Mouse (Mus musculus) hematopoietic stem cell, adult 5-6 weeks (primary cell): ENCODE results near the gene Gale. TPM values are rescaled to one million over a fixed set of nuclear protein-coding genes. Genes with fewer than 3 reads are reported as not detected.

Experiments used
- ATAC-seq, 2 experiments: fragments of 125-278 bp in 1 of 2; replicated peaks in 1 of 2; 2 replicates each; pipeline ENCODE4 v1.8.0; 2016 to 2017; ENCODE audit warnings: inconsistent platforms in 2 of 2, mild to moderate bottlenecking in 2 of 2, moderate number of reproducible peaks in 2 of 2, low read depth in 1 of 2, moderate TSS enrichment in 1 of 2; ENCODE audit not compliant: low FRiP score in 2 of 2, poor library complexity in 2 of 2, severe bottlenecking in 2 of 2, insufficient read depth in 1 of 2, low TSS enrichment in 1 of 2
- total RNA-seq: library from RNA; stranded (forward); fragments of 172-1452, 232-1000 nt; gene quantifications from 2 replicates; pipeline ENCODE4 v1.2.3, GENCODE M21; 2017

Gene Gale
- total RNA-seq = 2.3 and 4.4 TPM in 2 replicates

DNA sequence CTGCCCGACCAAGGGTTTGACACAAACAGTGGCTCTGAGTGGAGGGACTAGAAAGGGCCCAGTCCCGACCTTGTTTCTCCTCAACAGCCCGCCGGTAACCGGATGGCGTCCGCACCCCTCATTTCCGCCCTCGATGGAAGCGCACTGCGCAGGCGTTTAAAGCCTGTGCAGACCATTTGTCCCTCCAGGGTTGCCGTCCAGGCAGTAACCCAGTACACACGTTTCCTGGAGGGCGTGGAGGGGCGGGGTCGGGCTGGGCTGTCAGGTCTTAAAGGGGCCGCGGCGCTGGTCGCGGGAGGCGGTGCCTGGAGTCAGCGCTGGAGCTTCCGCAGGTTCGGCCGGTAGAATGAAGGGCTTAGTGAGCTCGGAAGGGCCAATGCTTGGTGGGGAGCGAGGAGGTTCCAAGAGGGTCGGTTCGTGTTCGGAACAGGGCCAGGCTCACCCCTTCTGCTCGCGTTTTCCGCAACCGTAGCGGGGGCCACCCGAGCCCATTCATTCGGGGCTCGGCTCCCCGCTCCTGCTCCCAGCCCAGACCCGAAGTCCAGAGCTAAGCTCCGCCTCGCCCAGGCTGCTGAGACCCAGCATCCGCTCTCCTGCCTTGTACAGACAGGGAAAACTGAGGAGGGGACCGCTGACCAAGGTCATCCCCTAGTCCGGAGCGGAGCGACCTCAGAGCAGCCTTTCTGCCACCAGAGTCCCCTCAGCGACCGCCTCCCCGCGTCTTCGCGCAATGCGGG, at the start of gene Gale:
Gene Gale, plus strand, starts transcription at position 271 of the 737 bp plus-strand sequence.
- peak; percentile 77 to 88 for ATAC-seq

DNA sequence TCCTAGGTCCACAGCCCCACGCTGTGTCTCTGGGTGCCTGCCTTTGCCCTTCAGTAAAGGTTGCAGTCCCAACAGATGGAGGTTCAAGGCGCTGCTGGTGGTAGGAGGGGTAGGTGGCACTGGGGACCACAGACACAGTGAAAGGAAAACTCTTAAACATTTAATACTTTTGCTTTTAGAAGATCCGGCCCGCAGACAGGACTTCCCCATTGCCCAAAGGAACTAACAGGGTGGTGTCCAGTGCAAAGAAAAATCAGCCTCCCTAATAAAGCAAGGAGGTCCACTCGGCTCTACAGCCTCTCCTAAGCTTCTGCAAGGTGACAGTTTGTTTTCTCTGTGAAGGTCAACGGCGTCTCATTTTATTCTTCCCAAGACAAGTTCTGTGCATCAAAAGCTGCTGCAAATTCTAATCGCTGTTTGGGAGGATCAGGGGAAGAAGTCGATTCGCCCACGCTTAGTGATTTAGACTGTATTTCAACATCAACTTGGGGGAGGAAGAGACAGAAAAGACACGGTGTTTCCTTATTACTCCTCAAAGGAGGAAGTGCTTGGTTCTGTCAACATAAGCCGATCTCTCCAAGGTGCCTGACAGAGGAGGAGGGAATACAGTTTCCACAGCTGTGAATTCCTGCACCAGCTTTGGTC, 44.8 kb upstream of the Gale start:
- ATAC-seq = peak; percentile 20 to 50; a peak in 1 of 4 replicates

DNA sequence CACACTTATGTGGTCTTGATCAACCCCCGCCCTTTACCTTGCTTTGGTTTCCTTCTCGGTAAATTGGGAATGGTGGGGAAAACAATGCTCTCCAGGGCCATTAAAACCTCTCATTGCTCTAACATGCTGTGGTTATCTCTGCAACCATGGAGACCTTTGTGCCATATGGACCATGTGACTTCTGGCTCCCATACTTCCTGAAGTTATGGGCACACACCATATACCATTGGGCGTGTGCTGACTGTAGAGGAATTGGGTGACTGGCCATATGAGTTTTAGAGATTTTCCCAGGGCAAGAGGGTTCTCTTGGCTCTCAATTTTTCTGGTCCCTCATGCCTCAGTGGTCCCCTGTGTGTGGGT, 44.3 kb upstream of the Gale start:
- no peak; a peak in 1 of 4 replicates for ATAC-seq

DNA sequence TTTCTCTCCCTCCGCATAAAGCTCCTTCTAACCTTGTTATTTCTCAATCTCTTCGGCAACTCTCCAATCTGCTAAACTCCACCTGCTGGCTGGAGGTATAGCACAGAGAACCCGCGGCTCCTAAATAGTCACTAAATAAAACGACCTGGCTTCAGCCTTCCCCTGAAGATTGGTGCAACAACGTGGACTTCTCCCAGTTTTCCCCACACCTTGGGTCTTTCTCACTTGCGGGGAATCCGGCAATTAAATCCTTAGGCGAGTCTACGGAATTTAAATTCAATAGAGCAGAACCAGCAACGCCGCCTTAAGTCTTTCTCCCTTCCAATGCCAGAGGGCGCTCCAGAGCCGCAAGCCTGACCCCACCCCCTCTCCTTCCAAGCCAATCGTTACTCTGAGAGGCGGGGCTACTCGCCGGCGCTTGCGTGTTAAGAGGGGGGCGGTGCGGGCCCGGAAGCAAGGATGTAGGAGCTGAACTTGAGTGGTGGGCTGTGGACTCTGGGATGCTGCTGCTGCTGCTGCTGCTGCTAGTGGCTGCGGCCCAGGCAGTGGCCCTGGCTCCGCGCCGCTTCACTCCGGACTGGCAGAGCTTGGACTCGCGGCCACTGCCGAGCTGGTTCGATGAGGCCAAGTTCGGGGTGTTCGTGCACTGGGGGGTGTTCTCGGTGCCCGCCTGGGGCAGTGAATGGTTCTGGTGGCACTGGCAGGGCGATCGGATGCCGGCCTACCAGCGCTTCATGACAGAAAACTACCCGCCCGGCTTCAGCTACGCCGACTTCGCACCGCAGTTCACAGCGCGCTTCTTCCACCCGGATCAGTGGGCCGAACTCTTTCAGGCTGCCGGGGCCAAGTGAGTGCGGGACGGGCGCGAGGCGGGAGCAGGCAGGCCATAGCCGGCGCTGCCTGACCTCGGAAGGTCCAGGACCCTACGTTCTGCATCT, 43.0 kb upstream of the Gale start, which contains the start of gene Fuca1:
Gene Fuca1, plus strand, starts transcription at position 432 of the 938 bp plus-strand sequence.
- peak; percentile 87 to 94 for ATAC-seq

DNA sequence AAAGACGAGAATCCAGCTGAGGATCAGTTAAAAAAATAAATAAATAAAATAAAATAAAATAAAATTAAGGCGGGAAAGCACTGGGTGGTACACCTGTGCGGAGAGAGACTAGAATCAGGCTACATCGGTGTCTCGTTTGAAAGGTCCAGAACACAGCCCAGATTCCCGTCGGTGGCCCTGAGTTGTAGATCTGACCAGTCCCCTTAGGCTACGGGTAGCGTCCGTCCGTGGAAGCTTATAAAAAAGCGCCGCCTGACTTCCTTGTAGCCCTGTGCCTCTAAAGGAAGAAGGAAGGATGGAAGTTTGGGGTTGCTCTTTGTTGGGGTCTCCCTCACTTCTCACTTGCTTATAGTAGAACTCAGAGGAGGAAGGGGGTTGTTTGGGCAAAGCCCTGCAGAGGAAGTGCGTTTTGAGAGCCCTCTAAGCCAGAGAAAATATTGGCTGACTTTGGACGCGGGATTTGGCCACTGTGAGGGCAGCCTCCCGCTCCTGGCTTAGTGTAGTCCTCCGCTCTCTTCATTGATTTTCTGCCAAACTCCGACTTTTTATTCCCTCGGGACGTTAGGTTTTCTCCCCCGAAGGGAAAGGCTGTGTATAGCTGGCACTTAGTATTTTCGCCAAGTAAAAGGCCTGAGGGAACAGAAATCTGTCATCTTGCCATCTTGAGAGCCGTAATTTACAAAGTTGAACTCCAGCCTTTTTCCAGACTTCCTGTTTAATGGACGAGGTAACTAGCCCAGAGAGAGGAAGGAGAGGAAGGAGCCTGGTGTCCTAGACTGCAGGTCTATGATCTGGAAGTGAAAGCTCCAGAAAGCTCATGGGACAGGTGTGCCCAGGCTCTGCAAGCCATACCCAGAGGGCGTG, 42.0 kb upstream of the Gale start:
- no peak for ATAC-seq

DNA sequence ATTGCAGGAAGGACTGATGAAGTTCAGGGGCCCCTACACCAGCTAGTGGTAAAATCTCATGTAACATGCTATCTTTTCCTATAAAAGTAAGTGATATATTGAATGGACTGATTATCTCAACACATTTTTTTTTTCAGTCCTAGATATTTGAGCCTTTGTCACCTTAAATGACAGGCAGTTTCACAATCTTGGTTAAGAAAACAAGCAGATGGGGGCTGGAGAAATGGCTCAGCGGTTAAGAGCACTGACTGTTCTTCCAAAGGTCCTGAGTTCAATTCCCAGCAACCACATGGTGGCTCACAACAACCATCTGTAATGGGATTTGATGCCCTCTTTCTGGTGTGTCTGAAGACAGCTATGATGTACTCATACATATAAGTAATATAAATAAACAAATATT, 41.3 kb upstream of the Gale start:
- no peak for ATAC-seq

DNA sequence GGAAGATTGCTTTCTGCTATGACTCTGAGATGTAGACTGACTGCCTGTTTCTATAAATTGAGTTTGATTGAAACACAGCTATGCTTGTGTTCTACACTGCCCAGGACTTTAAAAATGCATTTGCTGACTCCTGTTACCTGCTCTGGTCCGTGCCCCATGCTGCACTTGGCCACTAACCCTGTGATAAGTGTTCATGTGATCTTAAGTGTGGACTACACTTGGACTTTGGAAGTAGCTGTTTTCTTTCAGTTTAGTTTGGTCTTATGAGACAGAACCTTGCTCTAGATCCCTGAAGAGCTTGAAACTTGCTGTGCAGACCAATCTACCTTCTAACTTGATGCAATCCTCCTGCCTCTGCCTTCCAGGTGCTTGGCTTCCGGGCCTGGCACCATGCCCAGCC, 39.1 kb upstream of the Gale start:
- no peak for ATAC-seq

DNA sequence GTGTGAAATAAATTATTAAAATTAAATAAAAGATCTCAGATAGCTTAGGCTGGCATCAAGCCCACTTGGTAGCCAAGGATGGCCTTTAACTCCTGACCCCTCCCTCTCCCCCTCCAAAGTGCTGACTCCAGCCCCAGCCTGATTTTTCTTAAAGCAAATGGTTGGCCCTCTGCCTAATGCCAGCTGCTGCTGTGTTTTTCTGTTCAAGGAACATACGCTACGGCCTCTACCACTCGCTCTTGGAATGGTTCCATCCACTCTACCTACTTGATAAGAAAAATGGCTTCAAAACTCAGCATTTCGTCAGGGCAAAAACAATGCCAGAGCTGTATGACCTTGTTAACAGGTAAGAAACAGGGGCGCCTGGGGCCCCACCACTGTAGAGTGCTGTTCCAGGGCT, 38.2 kb upstream of the Gale start:
- ATAC-seq = no peak

DNA sequence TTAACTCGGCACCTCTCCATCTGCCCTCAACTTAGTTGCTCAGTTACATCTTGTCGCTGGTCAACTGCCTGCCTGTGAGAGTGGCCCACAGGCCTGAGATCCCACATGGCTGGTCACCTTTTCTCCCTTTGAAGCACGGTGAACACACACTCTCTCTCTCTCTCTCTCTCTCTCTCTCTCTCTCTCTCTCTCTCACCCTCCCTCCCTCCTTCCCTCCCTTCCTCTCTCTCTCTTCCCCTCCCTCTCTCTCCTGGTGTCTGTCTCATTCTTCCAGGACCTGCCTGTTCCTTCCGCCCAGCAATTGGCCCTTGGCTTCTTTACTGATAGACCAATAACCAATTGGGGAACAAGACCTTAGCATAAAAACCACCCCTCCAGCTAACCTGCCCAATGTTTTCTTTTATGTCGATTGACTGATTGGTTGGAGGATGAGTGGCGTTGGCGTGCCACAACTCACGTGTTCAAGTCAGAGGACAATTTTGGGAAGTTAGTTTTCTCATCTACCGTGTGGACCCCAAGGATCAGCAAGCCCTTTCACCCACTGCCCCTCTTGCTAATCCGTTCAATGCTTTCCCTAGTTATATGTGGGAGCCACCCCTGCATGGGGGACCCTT, 37.2 kb upstream of the Gale start:
- no peak for ATAC-seq

DNA sequence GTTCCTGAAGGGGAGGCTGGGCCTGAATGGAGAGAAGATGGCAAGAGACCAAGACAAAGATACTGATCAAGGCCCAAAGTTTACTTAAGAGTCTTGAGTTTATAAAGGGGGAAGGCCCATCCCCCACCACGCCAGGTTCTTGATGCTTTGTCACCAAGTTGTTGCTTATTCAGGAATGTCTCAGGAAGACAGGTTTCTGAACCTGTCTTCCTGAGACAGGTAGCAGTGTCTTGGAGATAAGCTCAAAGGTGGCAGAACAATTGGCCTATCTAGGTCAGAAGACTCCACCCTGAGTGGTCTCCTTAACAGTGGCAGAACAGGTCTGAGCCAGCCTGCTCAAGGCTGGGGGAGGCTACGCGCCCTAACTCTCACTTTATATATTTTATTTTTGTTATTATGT, 36.7 kb upstream of the Gale start:
- ATAC-seq = no peak

DNA sequence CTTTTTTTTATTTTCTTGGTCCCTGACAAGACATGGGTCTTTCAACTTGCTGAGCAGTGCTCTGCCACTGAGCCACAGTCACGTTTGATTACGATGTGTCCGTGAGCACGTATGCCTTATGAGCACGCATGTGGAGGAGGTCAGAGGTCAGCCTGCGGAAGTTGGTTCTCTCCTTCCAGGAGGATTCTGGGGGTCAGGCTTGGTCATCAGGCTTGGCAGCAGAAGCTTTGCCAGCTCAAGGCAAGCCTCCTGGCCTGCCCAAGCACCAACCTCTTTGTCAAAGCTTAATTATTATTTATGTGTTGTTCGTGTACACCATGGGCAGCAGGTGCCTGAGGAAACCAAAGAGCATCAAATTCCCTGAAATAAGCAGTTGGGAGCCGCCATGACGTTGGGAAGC, 35.2 kb upstream of the Gale start:
- ATAC-seq = no peak

DNA sequence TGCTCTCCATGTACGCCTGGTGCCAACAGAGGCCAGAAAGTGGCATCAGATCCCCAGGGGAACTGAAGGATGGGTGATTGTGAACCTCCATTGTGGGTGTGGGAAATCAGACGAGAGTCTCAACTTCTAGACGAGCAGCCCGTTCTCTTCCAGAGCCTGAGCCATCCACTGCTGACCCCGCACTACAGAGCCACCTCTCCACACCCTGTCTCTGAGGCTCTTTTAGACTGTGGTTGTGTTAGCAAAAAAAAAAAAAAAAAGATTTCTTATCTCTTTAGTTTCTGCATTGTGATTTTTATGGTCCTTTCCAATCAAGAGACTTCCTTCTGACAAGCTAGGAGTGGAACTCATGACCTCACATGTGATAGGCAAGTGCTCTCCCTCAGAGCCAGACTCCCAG, 34.1 kb upstream of the Gale start:
- no peak for ATAC-seq

DNA sequence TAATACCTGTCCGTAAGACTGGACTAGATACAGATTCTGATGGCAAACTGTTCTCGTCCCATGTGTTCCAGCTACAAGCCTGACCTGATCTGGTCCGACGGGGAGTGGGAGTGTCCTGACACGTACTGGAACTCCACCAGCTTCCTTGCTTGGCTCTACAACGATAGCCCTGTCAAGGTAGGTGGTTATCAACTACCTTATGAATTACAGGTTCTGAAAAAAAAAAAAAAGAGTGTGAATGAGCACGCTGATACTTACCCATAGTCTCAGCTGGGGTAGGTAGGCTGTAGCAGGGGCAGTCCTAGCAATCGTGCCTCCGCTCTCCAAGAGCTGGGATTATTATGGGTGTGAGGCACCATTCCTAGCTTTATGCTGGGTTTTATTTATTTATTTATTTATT, 33.7 kb upstream of the Gale start:
- ATAC-seq = no peak

DNA sequence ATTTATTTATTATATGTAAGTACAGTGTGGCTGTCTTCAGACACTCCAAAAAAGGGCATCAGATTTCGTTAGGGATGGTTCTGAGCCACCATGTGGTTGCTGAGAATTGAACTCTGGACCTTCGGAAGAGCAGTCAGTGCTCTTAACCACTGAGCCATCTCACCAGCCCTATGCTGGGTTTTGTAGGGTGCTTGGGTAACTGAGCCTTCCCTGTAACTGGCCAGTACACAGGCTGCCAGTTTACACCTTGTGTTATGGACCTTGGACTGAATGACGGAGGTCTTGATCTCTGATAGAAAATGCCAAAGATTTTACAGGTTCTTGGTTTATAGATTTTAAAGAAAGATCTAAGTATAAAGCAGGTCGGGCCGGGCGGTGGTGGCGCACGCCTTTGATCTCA, 33.3 kb upstream of the Gale start:
- ATAC-seq = no peak

DNA sequence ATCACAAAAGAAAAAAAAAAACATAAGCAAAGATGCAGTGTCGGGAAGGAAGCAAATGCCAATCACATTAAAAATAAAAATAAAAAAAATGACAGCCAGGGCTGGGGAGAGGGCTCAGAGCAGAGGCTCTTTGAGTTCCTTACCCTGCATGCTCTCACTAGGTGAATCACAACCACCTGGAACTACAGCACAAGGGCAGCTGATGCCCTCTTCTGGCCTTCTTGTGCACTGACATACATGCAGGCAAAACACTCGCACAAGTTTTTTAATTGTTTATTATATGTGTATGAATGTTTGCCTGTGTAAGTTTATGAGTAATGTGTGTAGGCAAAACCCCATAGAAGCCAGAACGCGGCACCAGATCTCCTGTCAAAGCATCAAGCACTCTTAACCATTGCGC, 31.7 kb upstream of the Gale start:
- peak; percentile 62 to 72 for ATAC-seq

DNA sequence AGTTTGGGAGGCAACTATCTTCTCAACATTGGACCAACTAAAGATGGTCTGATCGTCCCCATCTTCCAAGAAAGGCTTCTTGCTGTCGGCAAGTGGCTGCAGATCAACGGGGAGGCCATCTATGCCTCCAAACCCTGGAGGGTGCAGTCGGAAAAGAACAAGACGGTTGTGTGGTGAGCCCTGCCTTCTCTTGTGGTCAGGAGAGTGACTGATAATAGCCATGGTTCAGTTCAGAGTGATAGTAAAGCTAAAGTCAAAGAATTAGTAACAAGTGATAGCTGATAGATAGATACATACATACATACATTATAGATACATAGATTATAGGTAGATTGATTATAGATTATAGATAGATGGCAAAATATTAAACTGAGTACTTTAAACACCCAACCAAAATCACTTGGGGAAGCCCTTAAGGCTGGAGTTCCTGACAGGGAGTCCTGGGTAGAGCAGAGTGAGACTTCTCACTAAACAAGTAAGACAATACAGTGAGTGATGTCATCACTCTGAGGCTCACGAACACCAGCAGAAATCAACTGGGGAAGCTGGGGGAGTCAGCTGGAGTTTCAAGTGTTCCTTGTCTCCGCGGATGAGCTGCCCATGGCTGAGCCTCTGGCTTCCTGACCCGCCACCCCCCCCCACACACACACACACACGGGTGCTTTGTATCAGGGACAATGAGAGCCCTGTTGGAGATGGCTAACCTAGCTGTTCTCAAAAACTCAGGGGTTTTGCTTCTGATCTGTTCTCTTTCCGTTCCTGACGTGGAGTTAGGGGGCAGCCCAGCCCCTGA, 28.6 kb upstream of the Gale start:
- no peak for ATAC-seq
